Mouse (Mus musculus): Measurements from ENCODE around the gene Arsk.

The Arsk gene

GRCm38 (mm10) chr13:76024588-76024987 is 73.9 kb downstream of the Arsk start:
- no peak for DNase-seq (ENCODE audit: low spot score in 2 of 2)

- DNase-seq (ENCODE audit: low spot score in 2 of 2) = no peak
These were observed 76.7 kb downstream of the Arsk start for GRCm38 (mm10) chr13:76021782-76022181.

- no peak for DNase-seq (ENCODE audit: low spot score in 2 of 2)
These were observed 79.5 kb downstream of the Arsk start for GRCm38 (mm10) chr13:76018844-76019400.

GRCm38 (mm10) chr13:76017974-76018843 is 80.3 kb downstream of the Arsk start, which contains the start of gene Rfesd:
Gene Rfesd, minus strand, starts transcription at chr13:76018719.
- DNase-seq (ENCODE audit: low spot score in 2 of 2) = peak; percentile 96 to 97

GRCm38 (mm10) chr13:76017465-76017864 is 81.0 kb downstream of the Arsk start:
- DNase-seq (ENCODE audit: low spot score in 2 of 2) = no peak

- DNase-seq (ENCODE audit: low spot score in 2 of 2) = no peak
These were observed 83.9 kb downstream of the Arsk start for GRCm38 (mm10) chr13:76014511-76014910.

Data from thymus, postnatal 10 days (tissue).